Mouse (Mus musculus): Measurements from ENCODE around the gene Haghl. TPM values are rescaled to one million over a fixed set of nuclear protein-coding genes. Genes with fewer than 3 reads are reported as not detected.

Gene Haghl
- polyA plus RNA-seq (2012; rRNA removed), result 7.7 and 9.7 TPM in 2 replicates

DNA sequence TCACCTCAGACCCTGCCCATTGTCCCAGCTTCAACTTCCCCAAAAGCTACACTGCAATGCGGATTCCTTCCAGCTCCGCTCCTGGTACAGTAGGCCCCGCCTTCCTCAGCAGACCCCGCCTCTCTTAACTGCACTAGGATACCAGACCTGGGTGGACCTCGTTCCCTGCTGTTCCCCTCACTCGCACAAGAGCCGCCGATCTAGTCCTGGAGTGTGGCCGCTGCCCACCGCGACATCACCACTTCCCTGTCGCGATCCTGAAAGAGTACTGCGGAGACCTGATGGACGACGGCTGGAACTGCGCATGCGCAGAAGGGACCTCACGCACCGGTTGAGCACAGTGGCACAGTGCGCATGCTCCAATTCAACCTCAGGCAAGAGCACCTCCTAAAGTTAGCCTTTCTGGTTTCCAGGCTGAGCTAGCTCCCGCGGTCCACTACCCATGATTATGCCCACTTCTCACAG is at the start of gene Haghl:
Gene Haghl (minus strand): TSS at position 393 of the 465 bp plus-strand sequence.

DNA sequence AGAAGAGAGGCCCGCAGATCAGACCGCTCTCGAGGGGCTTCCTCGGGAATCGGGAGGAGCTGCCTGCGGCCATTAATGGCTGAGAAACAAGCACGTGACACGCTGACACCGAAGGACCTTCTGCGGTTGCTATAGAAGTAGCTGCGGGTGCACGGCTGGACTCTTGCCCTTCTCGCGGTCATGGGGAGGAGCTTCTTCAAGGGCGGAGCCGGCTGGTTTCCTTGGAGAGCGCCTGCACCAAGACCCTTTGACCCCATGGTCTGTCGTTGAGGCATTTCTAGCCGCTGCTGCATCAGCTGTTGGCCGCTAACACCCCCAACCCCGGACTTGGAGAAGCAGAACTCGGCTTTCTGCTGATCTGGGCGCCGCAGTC is 47.8 kb upstream of the Haghl start, which contains the start of gene Stub1:
Gene Stub1 (minus strand): TSS at position 114 of the 373 bp plus-strand sequence.

GRCm38 (mm10) chr17:25828712-25829557 is 43.5 kb upstream of the Haghl start, which contains the start of gene Jmjd8:
Gene Jmjd8, plus strand, starts transcription at chr17:25828867.

DNA sequence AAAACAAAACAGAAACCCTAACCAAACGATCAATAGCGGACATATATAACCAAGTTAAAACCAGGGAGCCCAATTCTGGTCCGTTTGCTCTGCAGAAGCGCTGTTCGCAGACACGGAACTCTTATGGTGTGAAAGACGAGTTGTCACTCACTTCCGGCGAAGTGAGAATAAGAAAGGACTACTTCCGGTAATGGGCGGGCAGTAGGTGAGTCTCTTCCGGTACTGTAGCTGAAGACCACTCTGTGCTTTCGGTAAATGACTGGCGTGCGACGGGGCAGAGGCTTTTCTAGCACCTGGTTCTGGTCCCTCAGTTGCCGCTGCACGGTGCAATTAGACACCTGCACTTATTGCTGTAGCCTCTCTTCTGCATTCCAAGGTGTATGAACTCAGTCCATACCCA is 38.0 kb upstream of the Haghl start, which contains the start of gene Wdr24:
Gene Wdr24 (plus strand): TSS at position 176 of the 400 bp plus-strand sequence.

DNA sequence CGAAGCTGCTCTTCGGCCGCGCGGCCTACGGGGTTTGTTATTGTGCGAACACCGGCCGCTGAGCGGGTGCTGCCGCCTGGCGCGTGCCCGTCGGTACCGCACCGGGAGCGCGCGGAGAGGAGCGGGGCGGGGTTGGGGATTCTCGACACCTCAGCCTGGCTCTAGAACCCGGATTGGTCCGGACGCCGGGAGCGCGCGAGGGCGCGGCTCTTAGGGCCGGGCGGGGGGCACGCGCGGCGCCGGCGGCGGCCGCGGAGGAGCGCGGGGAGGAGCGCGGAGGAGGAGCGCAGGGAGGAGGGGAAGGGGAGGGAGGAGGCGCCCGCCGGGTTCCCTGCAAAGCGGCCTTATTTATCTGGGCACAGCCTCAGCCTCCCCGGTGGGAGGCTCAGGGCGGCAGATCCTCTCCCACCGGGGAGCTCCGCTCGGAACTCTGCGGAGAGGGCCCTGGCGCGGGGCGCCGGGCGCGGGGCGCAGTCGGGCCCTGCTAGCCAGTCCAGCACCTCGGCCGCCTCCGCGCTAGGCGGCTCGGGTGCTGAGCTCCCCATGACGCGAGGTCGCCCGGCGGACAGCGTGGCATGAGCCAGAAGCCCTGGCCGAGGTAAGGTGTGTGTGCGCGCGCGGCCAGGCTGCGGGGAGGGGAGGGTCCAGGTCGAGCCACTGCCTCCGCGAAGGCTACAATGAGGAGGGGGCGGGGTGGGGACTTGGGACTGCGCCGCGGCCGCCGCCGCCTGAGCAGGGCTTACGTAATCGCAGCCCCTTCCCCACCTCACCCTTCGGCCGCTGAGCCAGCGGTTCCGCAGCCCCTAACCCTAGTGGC is 23.5 kb upstream of the Haghl start, which contains the start of gene Fbxl16:
Gene Fbxl16 (plus strand): TSS at position 297 of the 817 bp plus-strand sequence.

GRCm38 (mm10) chr17:25796951-25797369 is 11.5 kb upstream of the Haghl start, which contains the start of gene Metrn:
Gene Metrn, minus strand, starts transcription at chr17:25797136.

DNA sequence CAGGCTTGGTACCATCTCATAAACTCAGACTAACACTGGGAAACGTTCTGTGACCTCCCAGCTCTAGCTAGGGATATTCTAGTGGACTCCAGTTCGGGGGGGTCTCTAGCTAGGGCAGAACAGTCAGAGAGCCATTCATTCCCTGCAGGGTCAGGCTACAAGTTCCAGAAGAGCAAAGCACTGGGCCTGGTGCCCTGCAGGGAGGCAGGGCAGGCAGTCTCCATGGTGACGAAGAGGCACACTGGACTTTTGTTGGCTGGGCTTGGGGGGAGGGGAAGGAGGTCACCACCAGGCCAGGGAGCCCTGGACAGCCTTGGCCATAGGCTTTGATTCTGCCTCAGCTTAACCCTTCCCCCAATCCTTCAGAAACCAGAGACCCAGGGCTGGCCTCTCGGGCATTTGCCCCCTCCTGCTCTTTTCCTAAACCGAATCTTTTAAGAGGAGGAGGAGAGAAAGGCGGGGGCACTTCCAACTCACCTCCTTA is 10.2 kb upstream of the Haghl start, which contains the start of gene AC134908.4:
Gene AC134908.4 (minus strand): TSS at position 51 of the 484 bp plus-strand sequence.

GRCm38 (mm10) chr17:25792615-25793014 is 7.1 kb upstream of the Haghl start, which contains the start of gene Fam173a:
Gene Fam173a, minus strand, starts transcription at chr17:25792901.

GRCm38 (mm10) chr17:25786280-25786679 is 807 bp upstream of the Haghl start, which contains the start of gene Ccdc78:
Gene Ccdc78, plus strand, starts transcription at chr17:25786580.

DNA sequence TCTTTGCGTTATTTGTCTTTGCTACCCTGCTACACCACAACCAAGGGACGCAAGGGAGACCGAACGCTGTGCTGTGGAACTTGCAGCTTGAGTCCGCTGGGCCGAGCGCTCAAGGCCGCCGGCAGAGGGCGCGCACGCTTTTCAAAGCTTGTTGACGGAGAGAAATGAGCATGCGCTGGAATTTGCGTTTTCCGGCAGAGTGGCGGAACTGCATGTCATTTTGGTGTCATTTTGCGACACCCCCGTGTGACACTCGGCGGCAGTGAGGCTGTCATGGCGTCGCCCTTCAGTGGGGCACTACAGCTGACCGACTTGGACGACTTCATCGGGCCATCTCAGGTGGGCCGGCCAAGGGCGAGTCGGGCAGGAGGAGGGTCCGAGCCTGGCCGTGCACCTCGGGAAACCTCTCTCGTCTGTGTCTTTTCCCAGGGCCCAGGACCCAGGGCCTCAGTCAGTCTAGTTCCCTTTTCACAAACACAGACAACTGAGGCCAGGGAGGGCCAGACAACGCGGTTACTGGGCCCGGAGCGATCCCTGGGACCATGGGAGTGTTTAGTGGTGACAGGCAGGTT is 11.8 kb downstream of the Haghl start, which contains the start of gene Narfl:
Gene Narfl (plus strand): TSS at position 228 of the 572 bp plus-strand sequence.

GRCm38 (mm10) chr17:25754241-25754640 is 31.2 kb downstream of the Haghl start, which contains the start of gene Msln:
Gene Msln, minus strand, starts transcription at chr17:25754378.

DNA sequence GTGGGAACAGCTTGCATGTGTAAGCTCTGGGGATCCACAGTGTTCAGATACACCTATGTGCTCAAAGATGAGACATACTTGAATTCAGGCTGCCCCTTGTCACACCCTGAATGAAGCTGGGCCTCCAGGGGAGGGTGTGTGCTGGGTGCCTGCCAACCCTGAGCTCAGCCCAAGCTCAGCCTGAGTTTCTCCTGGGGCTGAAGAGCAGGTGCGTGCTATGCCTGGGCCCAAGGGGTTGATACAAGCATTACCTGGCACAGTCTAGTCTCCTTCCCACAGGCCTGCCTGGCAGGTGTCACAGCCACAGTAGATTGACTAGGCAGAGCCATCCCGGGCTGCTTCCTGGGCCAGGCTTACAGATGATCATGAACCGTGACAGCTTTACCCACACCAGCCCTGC is 49.7 kb downstream of the Haghl start, which contains the start of gene Mslnl:
Gene Mslnl (plus strand): TSS at position 298 of the 400 bp plus-strand sequence.

Other genes with a start within 250 kb of the Haghl start
- gene Sox8, start 215.0 kb downstream of the Haghl start, polyA plus RNA-seq (2012; rRNA removed), result 0.02 and 0.05 TPM in 2 replicates
- gene Lmf1, start 206.6 kb downstream of the Haghl start, polyA plus RNA-seq (2012; rRNA removed), result 5.2 and 6.2 TPM in 2 replicates
- gene Gng13, start 68.5 kb downstream of the Haghl start, polyA plus RNA-seq (2012; rRNA removed), result 0.05 TPM in 1 of 2 replicates, not detected in the other
- gene Chtf18, start 58.3 kb downstream of the Haghl start, polyA plus RNA-seq (2012; rRNA removed), result 5.2 and 6.8 TPM in 2 replicates
- gene Rpusd1, start 58.0 kb downstream of the Haghl start, polyA plus RNA-seq (2012; rRNA removed), result 7.9 and 8.1 TPM in 2 replicates
- gene Mslnl, start 49.6 kb downstream of the Haghl start, polyA plus RNA-seq (2012; rRNA removed), result not detected in 2 replicates
- gene Msln, start 31.3 kb downstream of the Haghl start, polyA plus RNA-seq (2012; rRNA removed), result 8.0 and 9.1 TPM in 2 replicates
- gene Narfl, start 11.9 kb downstream of the Haghl start, polyA plus RNA-seq (2012; rRNA removed), result 10.9 and 12.1 TPM in 2 replicates
- gene Ccdc78, start 907 bp upstream of the Haghl start, polyA plus RNA-seq (2012; rRNA removed), result 0.01 and 0.02 TPM in 2 replicates
- 45.0 and 49.0 TPM in 2 replicates for gene Fam173a, start 7.2 kb upstream of the Haghl start, polyA plus RNA-seq (2012; rRNA removed)
- gene AC134908.4, start 10.0 kb upstream of the Haghl start, polyA plus RNA-seq (2012; rRNA removed), result not detected in 2 replicates
- 13.1 and 16.2 TPM in 2 replicates for gene Metrn, start 11.5 kb upstream of the Haghl start, polyA plus RNA-seq (2012; rRNA removed)
- gene Fbxl16, start 23.4 kb upstream of the Haghl start, polyA plus RNA-seq (2012; rRNA removed), result 0.08 TPM in 2 replicates
- 14.1 and 15.5 TPM in 2 replicates for gene Wdr24, start 38.0 kb upstream of the Haghl start, polyA plus RNA-seq (2012; rRNA removed)
- gene Jmjd8, start 43.2 kb upstream of the Haghl start, polyA plus RNA-seq (2012; rRNA removed), result 22.4 and 24.2 TPM in 2 replicates
- gene Stub1, start 47.7 kb upstream of the Haghl start, polyA plus RNA-seq (2012; rRNA removed), result 82.1 and 92.4 TPM in 2 replicates
- gene Rhbdl1, start 51.6 kb upstream of the Haghl start, polyA plus RNA-seq (2012; rRNA removed), result 1.3 and 2.0 TPM in 2 replicates
- gene Gm20683, start 56.1 kb upstream of the Haghl start, polyA plus RNA-seq (2012; rRNA removed), result 2.9 and 3.8 TPM in 2 replicates
- gene Rhot2, start 59.2 kb upstream of the Haghl start, polyA plus RNA-seq (2012; rRNA removed), result 28.3 and 35.9 TPM in 2 replicates
- 8.8 and 9.9 TPM in 2 replicates for gene Wdr90, start 75.8 kb upstream of the Haghl start, polyA plus RNA-seq (2012; rRNA removed)
- 34.5 and 45.2 TPM in 2 replicates for gene Mcrip2, start 83.1 kb upstream of the Haghl start, polyA plus RNA-seq (2012; rRNA removed)
- 61.8 and 63.8 TPM in 2 replicates for gene Mettl26, start 89.4 kb upstream of the Haghl start, polyA plus RNA-seq (2012; rRNA removed)
- gene Wfikkn1, start 95.2 kb upstream of the Haghl start, polyA plus RNA-seq (2012; rRNA removed), result 0.13 and 0.16 TPM in 2 replicates
- 8.7 and 11.1 TPM in 2 replicates for gene Rab40c, start 134.1 kb upstream of the Haghl start, polyA plus RNA-seq (2012; rRNA removed)
- 123 and 127 TPM in 2 replicates for gene Pigq, start 159.3 kb upstream of the Haghl start, polyA plus RNA-seq (2012; rRNA removed)
- gene Nhlrc4, start 159.3 kb upstream of the Haghl start, polyA plus RNA-seq (2012; rRNA removed), result 2.6 and 3.4 TPM in 2 replicates
- 0.03 and 0.04 TPM in 2 replicates for gene A930017K11Rik, start 166.9 kb upstream of the Haghl start, polyA plus RNA-seq (2012; rRNA removed)
- gene Capn15, start 200.1 kb upstream of the Haghl start, polyA plus RNA-seq (2012; rRNA removed), result 5.2 and 6.5 TPM in 2 replicates

Measured in liver, embryonic 18 days (tissue).